7 mouse cellular contexts compared by ENCODE assay signal in genomic region chr2:133020173-133020837, GRCm38 (mm10).
DNase-seq lines count a peak whose midpoint lies in the region; ATAC-seq and TF ChIP-seq lines count a peak whose summit lies in the region.

No protein-coding gene starts in this region.

- no peaks in the 10 kb centered on the region for H3K9me3 ChIP-seq in midbrain, embryonic 13.5 days

- intact Hi-C loops in left cerebral cortex, postnatal 25 days (cut with DNase I): loop anchor here (5.0 to 10.0 kb wide), 2 partner anchors 1464 to 1522 kb away; no protein-coding TSS in a partner anchor

- H3K4me1 ChIP-seq in midbrain, embryonic 13.5 days (replicated peaks): no peaks in the 10 kb centered on the region
- H3K4me1 ChIP-seq in spleen, adult 2 months (ENCODE audit: control insufficient read depth, insufficient read depth, insufficient read length): peaks cover 16% of the 10 kb centered on the region

- TF ChIP-seq CTCF in spleen, adult 2 months (IDR thresholded peaks at IDR 0.05; ENCODE audit: extremely low read depth, insufficient read depth, insufficient read length, insufficient replicate concordance): peak; percentile 58; the same call in 1 of the 2 replicates

- 26% methylated on average over 11 of the region's 11 CpGs for WGBS in midbrain, embryonic 13.5 days
- 29% methylated on average over 11 of the region's 11 CpGs for WGBS in spleen, adult 2 months

- H3K27ac ChIP-seq in midbrain, embryonic 13.5 days: no peak overlapping the region
- no peak overlapping the region for H3K27ac ChIP-seq in spleen, adult 2 months (ENCODE audit: insufficient read depth, low read length)

- peak; percentile 61 to 62 for DNase-seq in adrenal gland, adult 18-20 months (ENCODE audit: low spot score in 2 of 2)
- DNase-seq in cerebellum, postnatal 14 days: peak; percentile 87 to 90
- peak; percentile 78 to 84 for DNase-seq in frontal cortex, postnatal 36 days (ENCODE audit: low spot score in 2 of 2)
- peak; percentile 53 for DNase-seq in induced T-regulatory cell, adult 2 months (ENCODE audit: low read depth)
- DNase-seq in left cerebral cortex, postnatal 25 days (ENCODE audit: low spot score in 2 of 2): peak; percentile 78 to 79
- peak; percentile 29 to 47 for DNase-seq in spleen, adult 2 months (ENCODE audit: low read depth in 1 of 2, low spot score in 2 of 2)

- TF ChIP-seq POLR2A in spleen, adult 2 months (IDR thresholded peaks at IDR 0.05; ENCODE audit: low read depth, low read length): no peak

- no peaks in the 10 kb centered on the region for H3K27me3 ChIP-seq in midbrain, embryonic 13.5 days
- no peaks in the 10 kb centered on the region for H3K27me3 ChIP-seq in spleen, adult 2 months (ENCODE audit: control insufficient read depth, insufficient read depth, low read length)

- peak overlapping the region; percentile 37 for H3K4me2 ChIP-seq in midbrain, embryonic 13.5 days (replicated peaks)

- ATAC-seq in midbrain, embryonic 13.5 days: peak; percentile 84

- no peaks in the 10 kb centered on the region for H3K36me3 ChIP-seq in midbrain, embryonic 13.5 days
- no peaks in the 10 kb centered on the region for H3K36me3 ChIP-seq in spleen, adult 2 months (ENCODE audit: control insufficient read depth, insufficient read depth, low read length)

- H3K9ac ChIP-seq in midbrain, embryonic 13.5 days (replicated peaks): no peak overlapping the region

- no peak overlapping the region for H3K4me3 ChIP-seq in midbrain, embryonic 13.5 days (replicated peaks)
- no peak overlapping the region for H3K4me3 ChIP-seq in spleen, adult 2 months (ENCODE audit: extremely low read depth, insufficient read depth, insufficient read length)

Comparison
In these comparisons a context has a peak if more than half of its experiments do, and no peak if none do; other contexts are left out.
1. DNase-seq: peak in every context shown above with its lines; median percentile 88 in cerebellum, postnatal 14 days; 81 in frontal cortex, postnatal 36 days; 78 in left cerebral cortex, postnatal 25 days; 62 in adrenal gland, adult 18-20 months; 53 in induced T-regulatory cell, adult 2 months; 38 in spleen, adult 2 months.